Mouse (Mus musculus): ENCODE measurements around the gene Sfxn4. TPM values are rescaled to one million over a fixed set of nuclear protein-coding genes. Genes with fewer than 3 reads are reported as not detected.

Gene Sfxn4
- total RNA-seq, 1 experiment = 1.2 TPM

GRCm38 (mm10) chr19:60797415-60797814 is 63.9 kb downstream of the Sfxn4 start:
- H3K9me3 ChIP-seq (ENCODE audit: control insufficient read depth, insufficient read depth, low read depth, low read length) = no peaks in the 10 kb centered on the region
- H3K36me3 ChIP-seq (ENCODE audit: control insufficient read depth, insufficient read depth, low read length, poor library complexity, severe bottlenecking) = no peaks in the 10 kb centered on the region
- TF ChIP-seq HCFC1 (IDR thresholded peaks at IDR 0.05; ENCODE audit: borderline replicate concordance, insufficient read depth, low read length) = no peak
- no peak overlapping the region for H3K9ac ChIP-seq (ENCODE audit: insufficient read depth, low read depth, low read length, poor library complexity, severe bottlenecking)
- in situ Hi-C loops (cut with MboI; ENCODE audit: low sequenced_read_pairs in 2 of 2, unreplicated experiment in 2 of 2) = no loop called here
- no peaks in the 10 kb centered on the region for H3K4me1 ChIP-seq (ENCODE audit: control insufficient read depth in 2 of 2, insufficient read depth in 2 of 2, low read length in 2 of 2, poor library complexity in 1 of 2)
- no peak for DNase-seq (ENCODE audit: low read depth, low spot score)
- H3K4me3 ChIP-seq (ENCODE audit: insufficient read depth in 1 of 2, low read depth in 1 of 2, low read length in 2 of 2, poor library complexity in 1 of 2, severe bottlenecking in 1 of 2) = no peak overlapping the region
- H3K27ac ChIP-seq (ENCODE audit: insufficient read depth, low read depth, low read length, poor library complexity, severe bottlenecking) = no peak overlapping the region

DNA sequence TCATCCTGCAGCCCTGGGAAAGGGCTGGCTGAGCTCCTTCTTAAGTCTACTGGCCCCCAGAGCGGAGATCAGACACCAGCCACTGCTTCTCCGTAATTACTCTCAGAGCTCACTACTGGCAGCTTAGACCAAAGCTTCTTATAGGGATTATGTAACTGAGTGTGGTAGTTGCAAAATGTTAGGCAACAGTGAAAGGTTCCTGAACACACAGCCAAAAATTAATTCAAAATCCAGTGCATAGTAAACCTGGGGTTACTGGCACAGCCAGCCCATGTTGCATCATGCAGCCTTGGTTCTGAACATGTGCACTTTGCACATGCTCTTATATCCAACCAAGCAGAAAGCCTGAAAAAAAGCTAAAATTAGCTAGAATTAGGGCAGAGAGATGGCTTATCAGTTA is 66.0 kb downstream of the Sfxn4 start:
- no peak overlapping the region for H3K27ac ChIP-seq (ENCODE audit: insufficient read depth, low read depth, low read length, poor library complexity, severe bottlenecking)
- DNase-seq (ENCODE audit: low read depth, low spot score) = no peak
- no peak overlapping the region for H3K4me3 ChIP-seq (ENCODE audit: insufficient read depth in 1 of 2, low read depth in 1 of 2, low read length in 2 of 2, poor library complexity in 1 of 2, severe bottlenecking in 1 of 2)
- TF ChIP-seq MAFK (IDR thresholded peaks at IDR 0.05; ENCODE audit: insufficient read depth, low read depth, low read length) = no peak
- TF ChIP-seq HCFC1 (IDR thresholded peaks at IDR 0.05; ENCODE audit: borderline replicate concordance, insufficient read depth, low read length) = no peak
- TF ChIP-seq ZNF384 (IDR thresholded peaks at IDR 0.05; ENCODE audit: low read depth, low read length) = no peak
- no peak for TF ChIP-seq CHD2 (IDR thresholded peaks at IDR 0.05; ENCODE audit: low read depth, low read length)
- TF ChIP-seq ZC3H11A (IDR thresholded peaks at IDR 0.05; ENCODE audit: borderline replicate concordance, low read depth, low read length) = no peak
- no peaks in the 10 kb centered on the region for H3K9me3 ChIP-seq (ENCODE audit: control insufficient read depth, insufficient read depth, low read depth, low read length)
- peaks cover 0 to 4% of the 10 kb centered on the region in 2 experiments; a peak in 2 of 4 replicates for H3K4me1 ChIP-seq (ENCODE audit: control insufficient read depth in 2 of 2, insufficient read depth in 2 of 2, low read length in 2 of 2, poor library complexity in 1 of 2)
- no peak overlapping the region for H3K9ac ChIP-seq (ENCODE audit: insufficient read depth, low read depth, low read length, poor library complexity, severe bottlenecking)
- in situ Hi-C loops (cut with MboI; ENCODE audit: low sequenced_read_pairs in 2 of 2, unreplicated experiment in 2 of 2) = no loop called here
- H3K36me3 ChIP-seq (ENCODE audit: control insufficient read depth, insufficient read depth, low read length, poor library complexity, severe bottlenecking) = no peaks in the 10 kb centered on the region

- Histone ChIP-seq H3K4me1 (ENCODE audit: control insufficient read depth in 2 of 2, insufficient read depth in 2 of 2, low read length in 2 of 2, poor library complexity in 1 of 2) (peaks cover 0 to 4% of the 10 kb centered on the region in 2 experiments; a peak in 2 of 4 replicates), H3K36me3 (ENCODE audit: control insufficient read depth, insufficient read depth, low read length, poor library complexity, severe bottlenecking) (0 out of 2 replicates have a peak, but pooled peaks cover 2% of the 10 kb centered on the region), H3K9ac (ENCODE audit: insufficient read depth, low read depth, low read length, poor library complexity, severe bottlenecking) (no peak overlapping the region), H3K9me3 (ENCODE audit: control insufficient read depth, insufficient read depth, low read depth, low read length) (no peaks in the 10 kb centered on the region), H3K4me3 (ENCODE audit: insufficient read depth in 1 of 2, low read depth in 1 of 2, low read length in 2 of 2, poor library complexity in 1 of 2, severe bottlenecking in 1 of 2) (no peak overlapping the region), H3K27ac (ENCODE audit: insufficient read depth, low read depth, low read length, poor library complexity, severe bottlenecking) (no peak overlapping the region)
- DNase-seq (ENCODE audit: low read depth, low spot score) = no peak
- no peak for TF ChIP-seq MAFK (IDR thresholded peaks at IDR 0.05; ENCODE audit: insufficient read depth, low read depth, low read length)
- no peak for TF ChIP-seq ZNF384 (IDR thresholded peaks at IDR 0.05; ENCODE audit: low read depth, low read length)
- no peak for TF ChIP-seq HCFC1 (IDR thresholded peaks at IDR 0.05; ENCODE audit: borderline replicate concordance, insufficient read depth, low read length)
- TF ChIP-seq CHD2 (IDR thresholded peaks at IDR 0.05; ENCODE audit: low read depth, low read length) = no peak
- TF ChIP-seq ZC3H11A (IDR thresholded peaks at IDR 0.05; ENCODE audit: borderline replicate concordance, low read depth, low read length) = no peak
- in situ Hi-C loops (cut with MboI; ENCODE audit: low sequenced_read_pairs in 2 of 2, unreplicated experiment in 2 of 2) = no loop called here
Measured at GRCm38 (mm10) chr19:60793170-60793707, 68.0 kb downstream of the Sfxn4 start.

DNA sequence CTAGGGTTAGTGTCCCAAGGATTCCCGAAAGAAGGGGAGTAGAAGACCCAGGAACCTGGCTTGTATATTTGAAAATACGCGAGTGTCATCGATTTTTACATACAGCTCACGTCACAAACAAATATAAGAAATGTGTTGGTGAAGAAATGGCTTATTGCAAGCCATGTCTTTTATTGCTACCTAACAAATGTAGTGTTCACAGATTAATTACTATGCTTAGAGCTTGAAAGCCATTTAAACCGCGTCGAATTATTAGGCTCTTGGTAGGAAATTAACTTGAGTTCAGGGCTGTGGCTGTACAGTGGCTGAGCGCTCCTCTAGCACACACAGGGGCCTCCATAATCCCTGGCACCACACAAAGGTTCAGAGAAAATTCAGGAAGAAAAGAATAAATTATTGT is 70.1 kb downstream of the Sfxn4 start:
- H3K9me3 ChIP-seq (ENCODE audit: control insufficient read depth, insufficient read depth, low read depth, low read length) = no peaks in the 10 kb centered on the region

More for the DNA sequence above, 70.1 kb downstream of the Sfxn4 start:
- Histone ChIP-seq H3K4me1 (ENCODE audit: control insufficient read depth in 2 of 2, insufficient read depth in 2 of 2, low read length in 2 of 2, poor library complexity in 1 of 2) (peaks cover 0 to 8% of the 10 kb centered on the region in 2 experiments; a peak in 2 of 4 replicates), H3K9ac (ENCODE audit: insufficient read depth, low read depth, low read length, poor library complexity, severe bottlenecking) (peak overlapping the region; percentile 99), H3K36me3 (ENCODE audit: control insufficient read depth, insufficient read depth, low read length, poor library complexity, severe bottlenecking) (peaks cover 4% of the 10 kb centered on the region; the same call in 1 of the 2 replicates), H3K4me3 (ENCODE audit: insufficient read depth in 1 of 2, low read depth in 1 of 2, low read length in 2 of 2, poor library complexity in 1 of 2, severe bottlenecking in 1 of 2) (peak overlapping the region; percentile 88 to 96), H3K27ac (ENCODE audit: insufficient read depth, low read depth, low read length, poor library complexity, severe bottlenecking) (no peak overlapping the region; the same call in 1 of the 2 replicates)
- in situ Hi-C loops (cut with MboI; ENCODE audit: low sequenced_read_pairs in 2 of 2, unreplicated experiment in 2 of 2) = no loop called here
- TF ChIP-seq ZC3H11A (IDR thresholded peaks at IDR 0.05; ENCODE audit: borderline replicate concordance, low read depth, low read length) (no peak), CHD2 (IDR thresholded peaks at IDR 0.05; ENCODE audit: low read depth, low read length) (no peak)
- no peak for DNase-seq (ENCODE audit: low read depth, low spot score)

Measured in ES-E14 (cell line).